Mouse (Mus musculus) gastrocnemius, adult 8-10 months (tissue): ENCODE results near the gene Oxsr1. TPM values are rescaled to one million over a fixed set of nuclear protein-coding genes. Genes with fewer than 3 reads are reported as not detected.
"Not testable (repeated sequence)": the region's sequence is repeated elsewhere in the genome, so short reads cannot be mapped to it uniquely, and the experiment has no call there.

Source experiments
- DNase-seq, 2 experiments: peaks; one replicate each; pipeline ENCODE4 v3.0.0; 2022; ENCODE audit warnings: low spot score in 2 of 2
- total RNA-seq, 4 experiments: library from RNA; stranded (reverse); gene quantifications; 2 replicates each; pipeline ENCODE4 v1.2.4; 2022

Gene Oxsr1
- total RNA-seq, 4 experiments from 2014 or later, result 66.1 to 80.3 (median 73.0) TPM

GRCm38 (mm10) chr9:119220249-119220648 is 102.0 kb downstream of the Oxsr1 start:
- DNase-seq, result no peak

- DNase-seq, result no peak
Measured at GRCm38 (mm10) chr9:119219667-119220066, 102.6 kb downstream of the Oxsr1 start.

- not testable (repeated sequence) for DNase-seq
Measured at GRCm38 (mm10) chr9:119215341-119215740, 106.9 kb downstream of the Oxsr1 start.

- DNase-seq, result no peak
Measured at GRCm38 (mm10) chr9:119214601-119215000, 107.6 kb downstream of the Oxsr1 start.

- no peak for DNase-seq
Measured at GRCm38 (mm10) chr9:119212996-119213395, 109.2 kb downstream of the Oxsr1 start.

GRCm38 (mm10) chr9:119208998-119209397 is 113.2 kb downstream of the Oxsr1 start, which contains the start of gene Slc22a13:
TSS of gene Slc22a13 (minus strand) at chr9:119209098.
- DNase-seq, result no peak

- no peak for DNase-seq
Measured at GRCm38 (mm10) chr9:119207113-119207512, 115.1 kb downstream of the Oxsr1 start.

GRCm38 (mm10) chr9:119206666-119207065 is 115.6 kb downstream of the Oxsr1 start:
- DNase-seq, result no peak

- DNase-seq, result no peak
Measured at GRCm38 (mm10) chr9:119205756-119206155, 116.5 kb downstream of the Oxsr1 start.

GRCm38 (mm10) chr9:119203617-119204016 is 118.6 kb downstream of the Oxsr1 start:
- DNase-seq, result no peak

GRCm38 (mm10) chr9:119201653-119202052 is 120.6 kb downstream of the Oxsr1 start:
- no peak for DNase-seq

- DNase-seq, result no peak
Measured at GRCm38 (mm10) chr9:119199151-119199861, 122.9 kb downstream of the Oxsr1 start.

- DNase-seq, result no peak
Measured at GRCm38 (mm10) chr9:119192202-119192990, 129.8 kb downstream of the Oxsr1 start.

Other genes with a start within 250 kb of the Oxsr1 start
- gene Plcd1, start 228.9 kb downstream of the Oxsr1 start, total RNA-seq, result 1 to 10 TPM; 4.2 to 7.8 (median 6.3) TPM
- gene Dlec1, start 219.9 kb downstream of the Oxsr1 start, total RNA-seq, result not detected
- 1 to 10 TPM in 1 of 4 experiments, under 1 TPM in 3; 0.72 to 1.3 (median 0.81) TPM for gene Acaa1b, start 165.3 kb downstream of the Oxsr1 start, total RNA-seq
- gene Gm47289, start 163.3 kb downstream of the Oxsr1 start, total RNA-seq, result not detected
- gene Slc22a13, start 113.3 kb downstream of the Oxsr1 start, total RNA-seq, result not detected
- gene Acaa1a, start 17.2 kb upstream of the Oxsr1 start, total RNA-seq, result 10 to 100 TPM; 35.9 to 42.5 (median 39.9) TPM
- gene Myd88, start 19.0 kb upstream of the Oxsr1 start, total RNA-seq, result 1 to 10 TPM; 2.7 to 4.1 (median 3.9) TPM
- gene Xylb, start 35.0 kb upstream of the Oxsr1 start, total RNA-seq, result under 1 TPM in 2 of 4 experiments, not detected in 2; 0.07 to 0.11 TPM
- not detected for gene Slc22a14, start 43.1 kb upstream of the Oxsr1 start, total RNA-seq
- gene Acvr2b, start 79.7 kb upstream of the Oxsr1 start, total RNA-seq, result 10 to 100 TPM; 17.1 to 18.9 (median 18.7) TPM
- 1 to 10 TPM; 1.4 to 1.8 (median 1.6) TPM for gene Exog, start 122.5 kb upstream of the Oxsr1 start, total RNA-seq